Comparison of ENCODE assay signal across 8 mouse cellular contexts in the genomic region with DNA sequence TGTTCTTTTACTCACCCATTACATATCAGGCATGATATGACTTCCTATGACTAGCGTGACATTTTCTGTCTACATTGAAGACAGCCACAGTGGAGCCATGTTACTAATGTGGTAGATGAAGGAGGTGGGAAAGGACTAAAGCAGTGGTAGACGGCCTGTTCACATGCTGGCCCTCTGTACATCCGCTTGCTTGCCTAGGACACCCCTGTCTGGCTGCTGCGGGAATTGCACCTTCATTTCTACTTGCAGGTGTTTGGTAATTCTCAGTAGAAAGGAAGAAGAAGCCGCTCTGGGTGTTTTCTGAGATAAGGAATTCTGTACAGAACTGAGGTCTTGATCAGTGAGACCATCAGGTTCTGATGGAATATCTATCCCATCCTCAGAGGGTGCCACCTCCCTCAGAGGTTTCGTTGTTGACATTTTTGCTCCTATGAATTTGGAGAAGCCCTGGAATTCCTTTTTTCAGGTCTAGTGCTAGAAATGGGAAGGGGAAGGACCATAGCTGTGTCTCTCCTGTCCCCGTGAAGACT. TPM values are rescaled to one million over a fixed set of nuclear protein-coding genes. Genes with fewer than 3 reads are reported as not detected.
A peak's percentile ranks its signal among the peaks of the same experiment; 100 is the strongest.
DNase-seq lines count a peak whose midpoint lies in the region; ATAC-seq and TF ChIP-seq lines count a peak whose summit lies in the region.

No protein-coding gene starts in this region.

- no peak overlapping the region for H3K27ac ChIP-seq in kidney, embryonic 14.5 days (ENCODE audit: low read depth, low read length)
- no peak overlapping the region for H3K27ac ChIP-seq in liver, embryonic 12.5 days
- H3K27ac ChIP-seq in thymus, adult 2 months (ENCODE audit: control insufficient read depth, insufficient read depth, low read length) = no peak overlapping the region
- H3K27ac ChIP-seq in hindbrain, embryonic 12.5 days = no peak overlapping the region

- ATAC-seq in kidney, embryonic 14.5 days (ENCODE audit: low FRiP score, low TSS enrichment) = no peak
- peak; percentile 73 for ATAC-seq in liver, embryonic 12.5 days
- no peak for ATAC-seq in hindbrain, embryonic 12.5 days (ENCODE audit: low FRiP score)

- H3K4me1 ChIP-seq in kidney, embryonic 14.5 days (ENCODE audit: control insufficient read depth, insufficient read depth, low read length) = no peaks in the 10 kb centered on the region
- peaks cover 12% of the 10 kb centered on the region for H3K4me1 ChIP-seq in liver, embryonic 12.5 days
- peaks cover 3% of the 10 kb centered on the region; the same call in 1 of the 2 replicates for H3K4me1 ChIP-seq in thymus, adult 2 months (replicated peaks; ENCODE audit: control insufficient read depth, insufficient read depth, low read length)
- no peaks in the 10 kb centered on the region for H3K4me1 ChIP-seq in hindbrain, embryonic 12.5 days

- DNase-seq in kidney, adult 9 months = peak; percentile 21
- DNase-seq in R1 (ENCODE audit: low read depth, low spot score) = peak; percentile 71
- peak; percentile 71 for DNase-seq in thymus, adult 2 months
- no peak for DNase-seq in MN1 (ENCODE audit: low spot score)
- no peak for DNase-seq in embryo, embryonic 11 days

- no peaks in the 10 kb centered on the region for H3K9me3 ChIP-seq in kidney, embryonic 14.5 days (ENCODE audit: control insufficient read depth, low read length)
- no peaks in the 10 kb centered on the region for H3K9me3 ChIP-seq in liver, embryonic 12.5 days (replicated peaks)
- no peaks in the 10 kb centered on the region for H3K9me3 ChIP-seq in hindbrain, embryonic 12.5 days (replicated peaks)

- H3K4me2 ChIP-seq in kidney, embryonic 14.5 days (replicated peaks; ENCODE audit: low read depth, low read length) = no peak overlapping the region
- H3K4me2 ChIP-seq in liver, embryonic 12.5 days = no peak overlapping the region
- H3K4me2 ChIP-seq in hindbrain, embryonic 12.5 days (replicated peaks) = no peak overlapping the region

- TF ChIP-seq POLR2A in thymus, adult 2 months (IDR thresholded peaks at IDR 0.05; ENCODE audit: control insufficient read depth, extremely low read depth, insufficient read depth, low read length, poor library complexity) = no peak

- H3K36me3 ChIP-seq in kidney, embryonic 14.5 days (ENCODE audit: control insufficient read depth, insufficient read depth, low read length) = no peaks in the 10 kb centered on the region
- H3K36me3 ChIP-seq in liver, embryonic 12.5 days = no peaks in the 10 kb centered on the region
- no peaks in the 10 kb centered on the region for H3K36me3 ChIP-seq in thymus, adult 2 months (ENCODE audit: control insufficient read depth, insufficient read depth, low read length)
- no peaks in the 10 kb centered on the region for H3K36me3 ChIP-seq in hindbrain, embryonic 12.5 days

- WGBS in kidney, embryonic 14.5 days = 86% methylated on average over 7 of the region's 7 CpGs
- WGBS in liver, embryonic 12.5 days (ENCODE audit: insufficient replicate concordance) = 45% methylated on average over 7 of the region's 7 CpGs
- 74% methylated on average over 7 of the region's 7 CpGs for WGBS in thymus, adult 2 months
- WGBS in hindbrain, embryonic 12.5 days = 88% methylated on average over 7 of the region's 7 CpGs

- H3K9ac ChIP-seq in kidney, embryonic 14.5 days (ENCODE audit: low read depth, low read length) = no peak overlapping the region
- no peak overlapping the region for H3K9ac ChIP-seq in liver, embryonic 12.5 days
- no peak overlapping the region for H3K9ac ChIP-seq in hindbrain, embryonic 12.5 days

- TF ChIP-seq CTCF in thymus, adult 2 months (IDR thresholded peaks at IDR 0.05; ENCODE audit: borderline replicate concordance, control insufficient read depth, extremely low read depth, insufficient read depth, low read length, poor library complexity) = no peak

- no peak overlapping the region for H3K4me3 ChIP-seq in kidney, embryonic 14.5 days (ENCODE audit: low read length)
- H3K4me3 ChIP-seq in liver, embryonic 12.5 days = no peak overlapping the region
- H3K4me3 ChIP-seq in thymus, adult 2 months (ENCODE audit: control insufficient read depth, insufficient read depth, low read length) = no peak overlapping the region
- no peak overlapping the region for H3K4me3 ChIP-seq in hindbrain, embryonic 12.5 days

- H3K27me3 ChIP-seq in kidney, embryonic 14.5 days (ENCODE audit: control insufficient read depth, insufficient read depth, low read length) = no peaks in the 10 kb centered on the region
- H3K27me3 ChIP-seq in liver, embryonic 12.5 days (replicated peaks) = no peaks in the 10 kb centered on the region
- H3K27me3 ChIP-seq in thymus, adult 2 months (ENCODE audit: control insufficient read depth, insufficient read depth, low read length) = no peaks in the 10 kb centered on the region
- H3K27me3 ChIP-seq in hindbrain, embryonic 12.5 days = no peaks in the 10 kb centered on the region

RNA-seq across cellular contexts. Expression of a gene that starts 55.7 kb away (rescaled TPM):
- 41.4 and 66.4 TPM in 2 replicates for polyA plus RNA-seq in kidney, embryonic 14.5 days (2014; fragmentation: Nextera tagmentation; extraction: Ambion mirVana)
- polyA plus RNA-seq in liver, embryonic 12.5 days (2016; fragmentation: Nextera tagmentation; extraction: Ambion mirVana) = 16.2 and 19.0 TPM in 2 replicates
- polyA plus RNA-seq in thymus, adult 2 months (2012; rRNA removed) = 47.5 and 52.5 TPM in 2 replicates
- 47.2 and 55.3 TPM in 2 replicates for polyA plus RNA-seq in hindbrain, embryonic 12.5 days (2016; fragmentation: Nextera tagmentation; extraction: Ambion mirVana)

Comparison
In these comparisons a context has a peak if more than half of its experiments do, and no peak if none do; other contexts are left out.
1. DNase-seq: peak in kidney, adult 9 months (single experiment), R1 (single experiment) and thymus, adult 2 months (single experiment); none in MN1 (single experiment) and embryo, embryonic 11 days (single experiment).